Mouse (Mus musculus): ENCODE results near the gene Cdc42ep5. TPM values are rescaled to one million over a fixed set of nuclear protein-coding genes. Genes with fewer than 3 reads are reported as not detected.
A peak's percentile ranks its signal among the peaks of the same experiment; 100 is the strongest.

Cdc42ep5 gene
- polyA plus RNA-seq, 1 experiment: 9.7 TPM

GRCm38 (mm10) chr7:4117050-4117814 lies 47.4 kb downstream of the Cdc42ep5 start:
- WGBS: 79% methylated on average over 8 of the region's 8 CpGs
- no peaks in the 10 kb centered on the region for H3K36me3 ChIP-seq (ENCODE audit: control insufficient read depth, insufficient read depth, low read length)
- H3K4me3 ChIP-seq (ENCODE audit: control insufficient read depth, insufficient read depth, low read length): no peak overlapping the region
- H3K4me1 ChIP-seq (replicated peaks; ENCODE audit: control insufficient read depth, insufficient read depth, low read length): no peaks in the 10 kb centered on the region
- DNase-seq: no peak
- H3K27me3 ChIP-seq (ENCODE audit: control insufficient read depth, insufficient read depth, low read length): peaks cover 3% of the 10 kb centered on the region; the same call in 1 of the 2 replicates
- TF ChIP-seq POLR2A (IDR thresholded peaks at IDR 0.05; ENCODE audit: control insufficient read depth, extremely low read depth, insufficient read depth, low read length, poor library complexity) (no peak), CTCF (IDR thresholded peaks at IDR 0.05; ENCODE audit: borderline replicate concordance, control insufficient read depth, extremely low read depth, insufficient read depth, low read length, poor library complexity) (no peak)
- no peak overlapping the region for H3K27ac ChIP-seq (ENCODE audit: control insufficient read depth, insufficient read depth, low read length)

GRCm38 (mm10) chr7:4111766-4112165 lies 52.9 kb downstream of the Cdc42ep5 start:
- TF ChIP-seq POLR2A (IDR thresholded peaks at IDR 0.05; ENCODE audit: control insufficient read depth, extremely low read depth, insufficient read depth, low read length, poor library complexity): no peak
- no peak for TF ChIP-seq CTCF (IDR thresholded peaks at IDR 0.05; ENCODE audit: borderline replicate concordance, control insufficient read depth, extremely low read depth, insufficient read depth, low read length, poor library complexity)
- no peaks in the 10 kb centered on the region for H3K4me1 ChIP-seq (replicated peaks; ENCODE audit: control insufficient read depth, insufficient read depth, low read length)
- H3K36me3 ChIP-seq (ENCODE audit: control insufficient read depth, insufficient read depth, low read length): no peaks in the 10 kb centered on the region
- no peak for DNase-seq
- H3K4me3 ChIP-seq (ENCODE audit: control insufficient read depth, insufficient read depth, low read length): no peak overlapping the region
- no peaks in the 10 kb centered on the region for H3K27me3 ChIP-seq (ENCODE audit: control insufficient read depth, insufficient read depth, low read length)
- H3K27ac ChIP-seq (ENCODE audit: control insufficient read depth, insufficient read depth, low read length): no peak overlapping the region
- 79% methylated on average over 3 of the region's 3 CpGs for WGBS

- TF ChIP-seq POLR2A (IDR thresholded peaks at IDR 0.05; ENCODE audit: control insufficient read depth, extremely low read depth, insufficient read depth, low read length, poor library complexity) (no peak), CTCF (IDR thresholded peaks at IDR 0.05; ENCODE audit: borderline replicate concordance, control insufficient read depth, extremely low read depth, insufficient read depth, low read length, poor library complexity) (no peak)
- no peaks in the 10 kb centered on the region for H3K4me1 ChIP-seq (replicated peaks; ENCODE audit: control insufficient read depth, insufficient read depth, low read length)
- no peak overlapping the region for H3K4me3 ChIP-seq (ENCODE audit: control insufficient read depth, insufficient read depth, low read length)
- no peaks in the 10 kb centered on the region for H3K27me3 ChIP-seq (ENCODE audit: control insufficient read depth, insufficient read depth, low read length)
- no peaks in the 10 kb centered on the region for H3K36me3 ChIP-seq (ENCODE audit: control insufficient read depth, insufficient read depth, low read length)
- WGBS: 17% methylated on average over 4 of the region's 4 CpGs
- H3K27ac ChIP-seq (ENCODE audit: control insufficient read depth, insufficient read depth, low read length): no peak overlapping the region
- DNase-seq: peak; percentile 24
Measured at GRCm38 (mm10) chr7:4103411-4103810, 61.2 kb downstream of the Cdc42ep5 start.

Other genes with a start within 250 kb of the Cdc42ep5 start
- gene Lilra6, start 249.4 kb downstream of the Cdc42ep5 start, polyA plus RNA-seq (2012; rRNA removed): 1.2 and 2.2 TPM in 2 replicates
- gene Lair1, start 101.7 kb downstream of the Cdc42ep5 start, polyA plus RNA-seq (2012; rRNA removed): 11.0 and 12.9 TPM in 2 replicates
- gene Ttyh1, start 45.5 kb downstream of the Cdc42ep5 start, polyA plus RNA-seq (2012; rRNA removed): 1.1 and 1.8 TPM in 2 replicates
- gene Leng8, start 27.8 kb downstream of the Cdc42ep5 start, polyA plus RNA-seq (2012; rRNA removed): 1,109 and 1,332 TPM in 2 replicates
- gene Leng9, start 14.5 kb downstream of the Cdc42ep5 start, polyA plus RNA-seq (2012; rRNA removed): 10.5 and 11.5 TPM in 2 replicates
- 0.27 and 0.74 TPM in 2 replicates for gene Lilra5, start 72.9 kb upstream of the Cdc42ep5 start, polyA plus RNA-seq (2012; rRNA removed)
- gene Ncr1, start 172.9 kb upstream of the Cdc42ep5 start, polyA plus RNA-seq (2012; rRNA removed): 0.22 and 0.57 TPM in 2 replicates
- gene Gp6, start 232.9 kb upstream of the Cdc42ep5 start, polyA plus RNA-seq (2012; rRNA removed): not detected in 2 replicates